Mouse (Mus musculus) heart, postnatal 0 days (tissue): ENCODE measurements around the gene Pts.

ENCODE experiments used
- CTCF ChIP-seq: IDR thresholded peaks from 2 replicates; pipeline ENCODE4 v1.5.1; 2016; ENCODE audit warnings: antibody characterized with exemption, control low read depth, low read depth
- EP300 ChIP-seq: IDR thresholded peaks from 2 replicates; pipeline ENCODE4 v1.6.1; 2016; ENCODE audit warnings: antibody characterized with exemption, low read depth

DNA sequence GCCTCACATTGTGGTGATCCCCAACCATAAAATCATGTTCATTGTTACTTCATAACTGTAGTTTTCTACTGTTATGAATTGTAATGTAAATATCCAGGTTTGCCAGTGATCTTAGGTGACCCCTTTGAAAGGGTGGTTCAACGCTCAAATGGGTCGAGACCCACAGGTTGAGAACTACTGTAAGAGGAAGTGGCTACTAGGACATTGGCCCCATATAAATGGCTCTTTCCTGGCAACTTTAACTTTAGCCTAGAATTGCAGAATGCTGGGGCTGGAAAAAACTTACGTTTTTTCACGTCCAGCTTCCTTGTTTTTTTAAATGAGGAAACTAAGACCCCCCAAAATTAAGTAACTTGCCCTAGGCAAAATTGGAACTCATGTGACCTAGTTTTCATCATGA lies 38.8 kb upstream of the Pts start:
- TF ChIP-seq CTCF (no peak), EP300 (no peak)
